Mouse (Mus musculus): Measurements from ENCODE around the gene Bend7. TPM values are rescaled to one million over a fixed set of nuclear protein-coding genes. Genes with fewer than 3 reads are reported as not detected.
A peak's percentile ranks its signal among the peaks of the same experiment; 100 is the strongest.

Gene Bend7
- total RNA-seq, 1 experiment from 2014 or later, result 0.69 TPM

- ATAC-seq (replicated peaks; ENCODE audit: low read depth, poor library complexity, severe bottlenecking), result no peak
These were observed 64.0 kb downstream of the Bend7 start for GRCm38 (mm10) chr2:4781641-4782040.

- ATAC-seq (replicated peaks; ENCODE audit: low read depth, poor library complexity, severe bottlenecking), result no peak
These were observed 64.8 kb downstream of the Bend7 start for GRCm38 (mm10) chr2:4782401-4782800.

GRCm38 (mm10) chr2:4782809-4783641 is 65.4 kb downstream of the Bend7 start:
- ATAC-seq (replicated peaks; ENCODE audit: low read depth, poor library complexity, severe bottlenecking), result no peak

- ATAC-seq (replicated peaks; ENCODE audit: low read depth, poor library complexity, severe bottlenecking), result peak; percentile 75
These were observed 66.4 kb downstream of the Bend7 start for GRCm38 (mm10) chr2:4784012-4784411.

- no peak for ATAC-seq (replicated peaks; ENCODE audit: low read depth, poor library complexity, severe bottlenecking)
These were observed 67.4 kb downstream of the Bend7 start for GRCm38 (mm10) chr2:4785016-4785415.

GRCm38 (mm10) chr2:4787223-4787622 is 69.6 kb downstream of the Bend7 start:
- no peak for ATAC-seq (replicated peaks; ENCODE audit: low read depth, poor library complexity, severe bottlenecking)

- no peak for ATAC-seq (replicated peaks; ENCODE audit: low read depth, poor library complexity, severe bottlenecking)
These were observed 74.0 kb downstream of the Bend7 start for GRCm38 (mm10) chr2:4791646-4792045.

GRCm38 (mm10) chr2:4792554-4792953 is 74.9 kb downstream of the Bend7 start:
- no peak for ATAC-seq (replicated peaks; ENCODE audit: low read depth, poor library complexity, severe bottlenecking)

GRCm38 (mm10) chr2:4802395-4803176 is 85.0 kb downstream of the Bend7 start:
- ATAC-seq (replicated peaks; ENCODE audit: low read depth, poor library complexity, severe bottlenecking), result no peak

GRCm38 (mm10) chr2:4816308-4816707 is 98.7 kb downstream of the Bend7 start:
- ATAC-seq (replicated peaks; ENCODE audit: low read depth, poor library complexity, severe bottlenecking), result no peak

- ATAC-seq (replicated peaks; ENCODE audit: low read depth, poor library complexity, severe bottlenecking), result no peak
These were observed 100.0 kb downstream of the Bend7 start for GRCm38 (mm10) chr2:4817678-4818077.

GRCm38 (mm10) chr2:4820230-4820629 is 102.6 kb downstream of the Bend7 start:
- no peak for ATAC-seq (replicated peaks; ENCODE audit: low read depth, poor library complexity, severe bottlenecking)

GRCm38 (mm10) chr2:4824067-4824466 is 106.4 kb downstream of the Bend7 start:
- ATAC-seq (replicated peaks; ENCODE audit: low read depth, poor library complexity, severe bottlenecking), result no peak

GRCm38 (mm10) chr2:4828032-4828431 is 110.4 kb downstream of the Bend7 start:
- ATAC-seq (replicated peaks; ENCODE audit: low read depth, poor library complexity, severe bottlenecking), result no peak

GRCm38 (mm10) chr2:4828446-4828997 is 110.9 kb downstream of the Bend7 start:
- ATAC-seq (replicated peaks; ENCODE audit: low read depth, poor library complexity, severe bottlenecking), result no peak

GRCm38 (mm10) chr2:4829007-4829406 is 111.4 kb downstream of the Bend7 start:
- ATAC-seq (replicated peaks; ENCODE audit: low read depth, poor library complexity, severe bottlenecking), result no peak

- no peak for ATAC-seq (replicated peaks; ENCODE audit: low read depth, poor library complexity, severe bottlenecking)
These were observed 111.9 kb downstream of the Bend7 start for GRCm38 (mm10) chr2:4829489-4830065.

GRCm38 (mm10) chr2:4831493-4831892 is 113.9 kb downstream of the Bend7 start:
- ATAC-seq (replicated peaks; ENCODE audit: low read depth, poor library complexity, severe bottlenecking), result peak; percentile 81

- 0 out of 2 replicates have a peak, but pooled peaks have one; percentile 21 for ATAC-seq (replicated peaks; ENCODE audit: low read depth, poor library complexity, severe bottlenecking)
These were observed 114.5 kb downstream of the Bend7 start for GRCm38 (mm10) chr2:4832166-4832565.

- no peak for ATAC-seq (replicated peaks; ENCODE audit: low read depth, poor library complexity, severe bottlenecking)
These were observed 131.8 kb downstream of the Bend7 start for GRCm38 (mm10) chr2:4849449-4849848.

Data from common myeloid progenitor, adult 5-6 weeks (primary cell).